Mouse (Mus musculus): Measurements from ENCODE around the gene Krtcap2.

DNA sequence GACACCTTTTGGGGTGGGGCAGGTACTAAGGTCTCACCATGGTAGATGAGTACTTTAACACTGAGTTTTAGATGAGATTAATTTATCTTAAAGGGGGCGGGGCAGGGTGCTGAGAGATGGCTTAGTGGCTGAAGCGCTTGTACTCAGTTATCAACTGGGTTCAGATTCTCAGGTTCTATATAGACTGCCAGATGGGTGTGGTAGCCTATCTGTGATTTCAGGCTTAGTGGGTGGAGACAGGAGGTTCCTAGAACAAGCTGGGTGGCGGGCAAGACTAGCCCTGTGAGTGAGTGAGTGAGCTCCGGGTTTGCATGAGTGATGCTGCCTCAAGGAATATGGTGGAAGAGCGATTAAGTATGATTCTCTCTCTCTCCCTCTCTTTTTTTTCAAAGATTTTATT lies 9.2 kb downstream of the Krtcap2 start:
- TF ChIP-seq EP300 (IDR thresholded peaks at IDR 0.05; ENCODE audit: low read depth) (no peak), CTCF (IDR thresholded peaks at IDR 0.05; ENCODE audit: low read depth) (no peak)
